Mouse (Mus musculus) left cerebral cortex, postnatal 25 days (tissue): ENCODE data around the gene Rpa3. TPM values are rescaled to one million over a fixed set of nuclear protein-coding genes. Genes with fewer than 3 reads are reported as not detected.

Experiments used
- DNase-seq, 2 experiments: peaks; one replicate each; pipeline ENCODE4 v3.0.0; 2022; ENCODE audit warnings: low spot score in 2 of 2, mixed read lengths in 1 of 2
- intact Hi-C: fragments of 180-260 bp; cut with DNase I; formaldehyde crosslinking; loops from one replicate; pipeline ENCODE4 v1.15.1; 2025
- total RNA-seq, 2 experiments: library from RNA; stranded (reverse); gene quantifications; 2 replicates each; pipeline ENCODE4 v1.2.3; 2021

The Rpa3 gene
- 10 to 100 TPM; 15.4 to 16.2 TPM for total RNA-seq

GRCm38 (mm10) chr6:8259004-8259666 is at the start of gene Rpa3, which contains the start of the genes Umad1 and Gm45062:
Gene Rpa3, minus strand, starts transcription at chr6:8259173.
Gene Umad1, plus strand, starts transcription at chr6:8259288.
Gene Gm45062, plus strand, starts transcription at chr6:8259450.
- intact Hi-C loops, result loop anchor here (1.0 kb wide), 1 partner anchor 250 kb away; the partner anchor contains the start of gene Glcci1
- DNase-seq, result peak; percentile 97 to 99

- no peak for DNase-seq
- intact Hi-C loops, result no loop called here
Observed at GRCm38 (mm10) chr6:8307878-8308775, 49.2 kb upstream of the Rpa3 start.

- peak in 1 of 2 experiments; percentile 16 for DNase-seq
- intact Hi-C loops, result loop anchor here (10.0 kb wide), 1 partner anchor 126 kb away; no protein-coding TSS in a partner anchor
Observed at GRCm38 (mm10) chr6:8299066-8299863, 40.3 kb upstream of the Rpa3 start.

- intact Hi-C loops, result loop anchor here (10.0 kb wide), 1 partner anchor 131 kb away; no protein-coding TSS in a partner anchor
- DNase-seq, result no peak
Observed at GRCm38 (mm10) chr6:8294048-8294784, 35.2 kb upstream of the Rpa3 start.

GRCm38 (mm10) chr6:8288755-8289580 is 30.0 kb upstream of the Rpa3 start:
- intact Hi-C loops, result no loop called here
- DNase-seq, result peak in 1 of 2 experiments; percentile 41

GRCm38 (mm10) chr6:8286146-8286545 is 27.2 kb upstream of the Rpa3 start:
- intact Hi-C loops, result no loop called here
- DNase-seq, result no peak

GRCm38 (mm10) chr6:8285401-8285960 is 26.5 kb upstream of the Rpa3 start:
- intact Hi-C loops, result no loop called here
- no peak for DNase-seq

- intact Hi-C loops, result no loop called here
- DNase-seq, result no peak
Observed at GRCm38 (mm10) chr6:8283255-8283654, 24.3 kb upstream of the Rpa3 start.

- no peak for DNase-seq
Observed at GRCm38 (mm10) chr6:8278426-8279002, 19.5 kb upstream of the Rpa3 start.

GRCm38 (mm10) chr6:8276431-8276830 is 17.5 kb upstream of the Rpa3 start:
- DNase-seq, result no peak
- intact Hi-C loops, result loop anchor here (5.0 to 10.0 kb wide), 4 partner anchors 138 to 558 kb away; no protein-coding TSS in a partner anchor

More at GRCm38 (mm10) chr6:8278426-8279002, 19.5 kb upstream of the Rpa3 start:
- intact Hi-C loops, result loop anchor here (5.0 to 10.0 kb wide), 4 partner anchors 136 to 556 kb away; no protein-coding TSS in a partner anchor

GRCm38 (mm10) chr6:8275098-8275497 is 16.1 kb upstream of the Rpa3 start:
- peak; percentile 73 to 90 for DNase-seq
- intact Hi-C loops, result loop anchor here (2.0 to 10.0 kb wide), 5 partner anchors 140 to 560 kb away; no protein-coding TSS in a partner anchor

- intact Hi-C loops, result loop anchor here (2.0 to 10.0 kb wide), 5 partner anchors 140 to 560 kb away; no protein-coding TSS in a partner anchor
Observed at GRCm38 (mm10) chr6:8274387-8275054, 15.5 kb upstream of the Rpa3 start.

GRCm38 (mm10) chr6:8271047-8271446 is 12.1 kb upstream of the Rpa3 start:
- intact Hi-C loops, result loop anchor here (10.0 kb wide), 3 partner anchors 144 to 564 kb away; no protein-coding TSS in a partner anchor
- no peak for DNase-seq

More at GRCm38 (mm10) chr6:8274387-8275054, 15.5 kb upstream of the Rpa3 start:
- DNase-seq, result no peak

GRCm38 (mm10) chr6:8259667-8260044 is 683 bp upstream of the Rpa3 start:
- DNase-seq, result no peak
- intact Hi-C loops, result loop anchor here (1.0 kb wide), 1 partner anchor 250 kb away; the partner anchor contains the start of gene Glcci1

GRCm38 (mm10) chr6:8258316-8258715 is 657 bp downstream of the Rpa3 start:
- intact Hi-C loops, result no loop called here
- DNase-seq, result no peak

GRCm38 (mm10) chr6:8228596-8228995 is 30.4 kb downstream of the Rpa3 start:
- intact Hi-C loops, result no loop called here
- no peak for DNase-seq
